Mouse (Mus musculus) hindbrain, embryonic 13.5 days (tissue): ENCODE measurements around the gene Pdss2. TPM values are rescaled to one million over a fixed set of nuclear protein-coding genes. Genes with fewer than 3 reads are reported as not detected.
A peak's percentile ranks its signal among the peaks of the same experiment; 100 is the strongest.

Experiments
- ATAC-seq: fragments of 200-750 bp; cut with Nextera tagmentation; 2 replicates; pipeline ENCODE4 v1.8.0; 2017; ENCODE audit warnings: moderate TSS enrichment; ENCODE audit not compliant: low FRiP score
- H3K27ac ChIP-seq: fragments of 300-500 bp; sonication (generic); 2 replicates; pipeline ENCODE4 v1.5.1; 2015; ENCODE audit warnings: inconsistent platforms, mild to moderate bottlenecking, moderate library complexity
- H3K27me3 ChIP-seq: fragments of 300-500 bp; sonication (generic); 2 replicates; pipeline ENCODE4 v1.6.1; 2015; ENCODE audit warnings: mild to moderate bottlenecking, inconsistent platforms
- H3K36me3 ChIP-seq: fragments of 300-500 bp; sonication (generic); 2 replicates; pipeline ENCODE4 v1.6.1; 2015; ENCODE audit warnings: mild to moderate bottlenecking, inconsistent platforms
- H3K4me1 ChIP-seq: fragments of 300-500 bp; sonication (generic); replicated peaks from 2 replicates; pipeline ENCODE4 v1.6.1; 2015; ENCODE audit warnings: inconsistent platforms
- H3K4me2 ChIP-seq: fragments of 300-500 bp; sonication (generic); 2 replicates; pipeline ENCODE4 v1.6.1; 2015; ENCODE audit warnings: inconsistent platforms, mild to moderate bottlenecking, moderate library complexity
- H3K4me3 ChIP-seq: fragments of 300-500 bp; sonication (generic); 2 replicates; pipeline ENCODE4 v1.5.1; 2015; ENCODE audit warnings: mild to moderate bottlenecking, inconsistent platforms
- H3K9ac ChIP-seq: fragments of 300-500 bp; sonication (generic); 2 replicates; pipeline ENCODE4 v1.6.1; 2015; ENCODE audit warnings: mild to moderate bottlenecking, inconsistent platforms
- H3K9me3 ChIP-seq: fragments of 300-500 bp; sonication (generic); 2 replicates; pipeline ENCODE4 v1.6.1; 2016; ENCODE audit warnings: inconsistent platforms
- WGBS: fragments of 180-500 bp; shearing (Covaris S2); methylation state at CpG from one replicate; pipeline ENCODE4 v1.1.7; 2015; 5-methylcytosine and 5-hydroxymethylcytosine counted together
- polyA plus RNA-seq: library from polyadenylated mRNA; unstranded; fragments of >200 nt; fragmentation: Nextera tagmentation; extraction: Ambion mirVana; gene quantifications from 2 replicates; pipeline ENCODE4 v1.2.1, GENCODE M21; 2015

Gene Pdss2
- polyA plus RNA-seq, 1 experiment from 2014 or later, result 16.0 TPM

DNA sequence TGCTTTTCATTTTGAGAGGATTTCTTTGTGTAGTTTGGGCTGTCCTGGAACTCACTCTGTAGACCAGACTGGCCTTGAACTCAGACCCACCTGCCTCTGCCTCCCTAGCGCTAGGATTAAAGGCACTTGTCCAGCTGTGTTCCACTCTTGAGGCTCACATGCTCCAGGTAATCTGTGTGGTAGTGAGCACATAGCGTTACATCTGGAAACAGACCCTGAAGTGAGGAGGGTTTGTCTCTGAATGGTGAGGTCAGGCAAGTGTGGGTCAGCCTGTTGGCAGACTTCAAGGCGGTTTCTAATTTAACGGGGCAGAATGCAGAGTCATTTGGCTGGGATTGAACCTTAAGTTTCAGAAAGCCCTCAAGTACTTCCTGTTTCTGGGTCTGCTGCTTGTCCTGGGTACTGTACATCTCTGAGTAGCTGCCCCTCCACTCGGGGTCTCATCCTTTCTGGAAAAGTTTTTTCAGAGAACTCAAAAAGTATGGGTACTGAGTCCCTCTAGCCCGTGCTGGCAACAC lies 264.5 kb downstream of the Pdss2 start:
- 94% methylated on average over 6 of the region's 6 CpGs for WGBS
- Histone ChIP-seq H3K27ac (no peak overlapping the region), H3K9me3 (no peaks in the 10 kb centered on the region), H3K4me2 (no peak overlapping the region), H3K36me3 (no peaks in the 10 kb centered on the region), H3K27me3 (no peaks in the 10 kb centered on the region), H3K9ac (no peak overlapping the region), H3K4me1 (peaks cover 41% of the 10 kb centered on the region), H3K4me3 (no peak overlapping the region)
- ATAC-seq, result no peak

GRCm38 (mm10) chr10:43487441-43488010 lies 266.2 kb downstream of the Pdss2 start:
- Histone ChIP-seq H3K9me3 (no peaks in the 10 kb centered on the region), H3K4me3 (no peak overlapping the region), H3K36me3 (no peaks in the 10 kb centered on the region), H3K9ac (no peak overlapping the region), H3K4me1 (peaks cover 25% of the 10 kb centered on the region), H3K4me2 (no peak overlapping the region), H3K27ac (no peak overlapping the region), H3K27me3 (no peaks in the 10 kb centered on the region)
- no peak for ATAC-seq
- WGBS, result 89% methylated on average over 3 of the region's 3 CpGs

DNA sequence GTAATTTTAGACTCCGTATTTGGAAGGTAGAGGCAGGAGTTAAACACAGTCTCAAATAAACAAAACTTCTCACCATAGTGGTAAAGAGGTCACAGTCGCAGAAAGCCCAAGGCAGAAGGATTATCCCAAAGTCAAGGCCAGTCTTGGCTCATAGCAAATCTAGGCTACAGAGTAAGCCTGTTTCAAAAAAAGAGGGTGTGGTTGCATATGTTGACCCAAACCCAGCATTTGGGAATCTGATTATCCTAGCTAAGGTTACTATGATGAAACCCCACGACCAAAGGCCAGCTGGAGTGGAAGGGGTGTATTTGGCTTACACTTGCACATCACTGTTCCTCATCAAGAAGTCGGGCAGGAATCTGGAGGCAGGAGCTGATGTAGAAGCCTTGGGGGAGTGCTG lies 267.0 kb downstream of the Pdss2 start:
- Histone ChIP-seq H3K9ac (no peak overlapping the region), H3K4me2 (no peak overlapping the region), H3K9me3 (no peaks in the 10 kb centered on the region), H3K36me3 (no peaks in the 10 kb centered on the region), H3K4me3 (no peak overlapping the region), H3K27me3 (no peaks in the 10 kb centered on the region), H3K4me1 (peaks cover 18% of the 10 kb centered on the region), H3K27ac (no peak overlapping the region)
- WGBS, result 81% methylated on average over 4 of the region's 4 CpGs
- no peak for ATAC-seq

- Histone ChIP-seq H3K27me3 (no peaks in the 10 kb centered on the region), H3K4me1 (0 out of 2 replicates have a peak, but pooled peaks cover 12% of the 10 kb centered on the region), H3K36me3 (peaks cover 2% of the 10 kb centered on the region; the same call in 1 of the 2 replicates), H3K9ac (no peak overlapping the region), H3K4me2 (no peak overlapping the region), H3K27ac (no peak overlapping the region), H3K4me3 (no peak overlapping the region), H3K9me3 (no peaks in the 10 kb centered on the region)
- WGBS, result 93% methylated on average over 7 of the region's 7 CpGs
- no peak for ATAC-seq
These were observed 267.9 kb downstream of the Pdss2 start for GRCm38 (mm10) chr10:43489139-43489538.

DNA sequence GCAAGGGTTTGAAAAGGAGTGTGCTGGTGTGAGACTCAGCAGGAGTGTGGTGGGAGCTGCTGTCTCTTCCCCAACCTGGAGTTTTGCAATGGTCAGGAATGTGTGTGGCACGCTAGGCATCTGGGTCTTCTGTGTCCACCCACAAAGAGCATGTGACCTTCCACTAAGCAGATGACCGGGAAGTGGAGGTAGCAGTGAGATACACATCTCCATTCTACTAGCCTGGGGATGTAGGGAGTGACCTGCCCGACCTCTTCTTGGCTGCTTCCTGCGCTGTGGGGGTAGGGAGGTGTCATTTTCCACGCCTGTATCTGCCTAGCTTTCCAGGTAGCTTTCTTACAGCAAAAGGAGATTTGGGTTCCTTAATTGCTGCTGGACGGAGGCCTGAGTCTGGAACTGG lies 268.3 kb downstream of the Pdss2 start:
- Histone ChIP-seq H3K4me3 (no peak overlapping the region), H3K4me1 (0 out of 2 replicates have a peak, but pooled peaks cover 12% of the 10 kb centered on the region), H3K36me3 (peaks cover 6% of the 10 kb centered on the region), H3K9ac (no peak overlapping the region), H3K4me2 (no peak overlapping the region), H3K27me3 (no peaks in the 10 kb centered on the region), H3K27ac (no peak overlapping the region), H3K9me3 (no peaks in the 10 kb centered on the region)
- no peak for ATAC-seq
- WGBS, result 68% methylated on average over 6 of the region's 6 CpGs

DNA sequence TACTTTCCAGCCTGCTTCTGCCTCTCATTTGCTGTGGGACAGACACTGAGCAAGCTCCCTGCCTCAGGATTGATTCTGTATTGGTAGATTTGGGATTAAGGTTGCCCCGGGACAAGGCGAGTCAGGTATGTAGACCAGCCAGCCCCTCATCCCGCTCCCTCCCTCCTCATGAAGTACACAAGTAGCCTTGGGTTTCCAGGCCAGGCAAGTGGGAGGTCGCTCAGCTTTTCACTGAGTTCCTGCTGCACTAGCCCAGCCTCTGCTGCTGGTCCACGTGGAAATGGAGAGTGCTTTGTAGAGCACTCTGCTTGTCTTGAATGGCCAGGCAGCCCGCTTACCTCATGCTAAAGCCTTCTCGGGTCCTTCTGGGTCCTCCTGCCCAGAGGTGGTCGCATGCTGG lies 268.7 kb downstream of the Pdss2 start:
- Histone ChIP-seq H3K9me3 (no peaks in the 10 kb centered on the region), H3K4me1 (0 out of 2 replicates have a peak, but pooled peaks cover 12% of the 10 kb centered on the region), H3K27ac (no peak overlapping the region), H3K27me3 (no peaks in the 10 kb centered on the region), H3K4me2 (no peak overlapping the region), H3K4me3 (no peak overlapping the region), H3K9ac (no peak overlapping the region), H3K36me3 (peaks cover 11% of the 10 kb centered on the region)
- WGBS, result 78% methylated on average over 8 of the region's 8 CpGs
- ATAC-seq, result no peak

DNA sequence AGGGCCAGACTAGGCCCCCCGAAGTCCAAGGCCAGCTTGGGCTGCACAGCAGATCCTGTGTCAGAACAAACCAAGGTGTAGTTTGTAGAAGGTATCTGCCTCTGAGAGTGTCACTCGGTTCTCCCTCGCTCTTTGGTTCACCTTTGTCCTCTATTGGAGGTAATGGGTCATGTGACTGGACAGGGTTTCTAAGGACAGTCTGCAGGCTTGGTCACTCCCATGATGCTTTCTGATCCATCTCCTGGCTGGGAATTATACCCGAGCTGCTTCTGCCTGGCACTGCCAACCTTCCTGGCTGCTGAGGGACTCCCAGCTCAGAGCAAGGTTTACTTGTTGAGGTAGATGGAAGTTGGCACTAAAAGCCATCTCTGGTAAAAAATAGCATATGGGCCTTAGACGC lies 269.6 kb downstream of the Pdss2 start:
- no peaks in the 10 kb centered on the region for H3K27me3 ChIP-seq
- no peaks in the 10 kb centered on the region for H3K9me3 ChIP-seq
- peaks cover 19% of the 10 kb centered on the region for H3K36me3 ChIP-seq
- no peak overlapping the region for H3K9ac ChIP-seq
- 85% methylated on average over 5 of the region's 5 CpGs for WGBS
- H3K4me1 ChIP-seq, result 0 out of 2 replicates have a peak, but pooled peaks cover 12% of the 10 kb centered on the region
- no peak overlapping the region for H3K4me2 ChIP-seq
- no peak for ATAC-seq
- no peak overlapping the region for H3K4me3 ChIP-seq
- no peak overlapping the region for H3K27ac ChIP-seq

DNA sequence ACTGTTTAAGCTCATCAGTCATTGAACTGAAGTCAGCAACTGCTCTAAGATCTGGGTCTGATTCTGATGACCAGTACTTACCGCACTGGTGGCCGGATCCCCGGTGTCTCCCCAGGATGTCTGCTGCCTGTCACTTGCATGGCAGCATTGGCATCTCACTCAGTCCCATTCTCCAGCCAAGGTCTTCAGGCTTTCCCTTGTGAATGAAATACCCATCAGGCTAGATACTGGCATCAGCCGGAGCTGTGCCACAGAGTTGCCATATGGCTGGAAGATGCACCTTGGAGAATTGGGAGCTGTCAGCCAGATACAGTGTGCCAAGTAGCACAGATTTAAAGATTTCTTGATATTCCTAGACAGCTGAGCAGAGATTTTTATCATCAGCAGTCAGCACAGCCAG lies 281.3 kb downstream of the Pdss2 start:
- Histone ChIP-seq H3K9ac (no peak overlapping the region), H3K4me3 (no peak overlapping the region), H3K27ac (0 out of 2 replicates have a peak overlapping the region, but pooled peaks have one; percentile 30), H3K9me3 (no peaks in the 10 kb centered on the region), H3K27me3 (no peaks in the 10 kb centered on the region), H3K36me3 (peaks cover 51% of the 10 kb centered on the region), H3K4me1 (no peaks in the 10 kb centered on the region), H3K4me2 (no peak overlapping the region)
- WGBS, result 91% methylated on average over 4 of the region's 4 CpGs
- 0 out of 2 replicates have a peak, but pooled peaks have one; percentile 37 for ATAC-seq

GRCm38 (mm10) chr10:43504291-43504690 lies 283.0 kb downstream of the Pdss2 start:
- no peaks in the 10 kb centered on the region for H3K4me1 ChIP-seq
- H3K4me2 ChIP-seq, result no peak overlapping the region
- H3K9me3 ChIP-seq, result no peaks in the 10 kb centered on the region
- H3K36me3 ChIP-seq, result peaks cover 41% of the 10 kb centered on the region
- no peak overlapping the region for H3K27ac ChIP-seq
- no peak overlapping the region for H3K9ac ChIP-seq
- no peak overlapping the region for H3K4me3 ChIP-seq
- WGBS, result 73% methylated on average over 1 of the region's 1 CpGs
- no peak for ATAC-seq
- no peaks in the 10 kb centered on the region for H3K27me3 ChIP-seq

GRCm38 (mm10) chr10:43507051-43507450 lies 285.8 kb downstream of the Pdss2 start:
- Histone ChIP-seq H3K4me3 (no peak overlapping the region), H3K9ac (no peak overlapping the region), H3K9me3 (no peaks in the 10 kb centered on the region), H3K27me3 (no peaks in the 10 kb centered on the region), H3K4me1 (no peaks in the 10 kb centered on the region), H3K36me3 (peaks cover 49% of the 10 kb centered on the region), H3K4me2 (no peak overlapping the region), H3K27ac (no peak overlapping the region)
- no peak for ATAC-seq
- 81% methylated on average over 4 of the region's 4 CpGs for WGBS

DNA sequence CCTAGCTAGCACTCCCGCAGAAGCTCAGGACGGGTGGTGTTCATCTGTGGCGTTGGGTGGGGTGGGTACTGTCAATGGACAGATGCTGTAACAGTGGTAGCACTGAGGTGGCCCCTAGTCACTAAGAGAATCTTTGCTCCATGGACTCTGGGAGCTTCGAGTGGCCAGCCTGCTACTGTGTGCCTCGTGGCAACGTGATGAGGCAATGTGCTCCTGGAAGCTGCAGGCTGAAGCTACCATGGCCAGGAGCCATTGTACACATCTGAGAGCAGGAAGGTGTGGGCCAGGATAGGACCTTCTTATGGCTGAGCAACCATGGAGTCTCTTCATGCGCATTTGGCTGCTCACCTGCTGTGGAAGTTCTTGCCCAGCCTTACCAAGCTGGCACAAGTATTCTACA lies 287.9 kb downstream of the Pdss2 start:
- peaks cover 56% of the 10 kb centered on the region for H3K36me3 ChIP-seq
- H3K9ac ChIP-seq, result no peak overlapping the region
- H3K4me2 ChIP-seq, result no peak overlapping the region
- no peak overlapping the region for H3K4me3 ChIP-seq
- no peaks in the 10 kb centered on the region for H3K4me1 ChIP-seq
- no peak overlapping the region for H3K27ac ChIP-seq
- no peak for ATAC-seq
- 99% methylated on average over 7 of the region's 7 CpGs for WGBS
- H3K9me3 ChIP-seq, result no peaks in the 10 kb centered on the region
- H3K27me3 ChIP-seq, result no peaks in the 10 kb centered on the region

- Histone ChIP-seq H3K36me3 (peaks cover 47% of the 10 kb centered on the region), H3K27ac (no peak overlapping the region), H3K4me1 (peaks cover 4% of the 10 kb centered on the region; the same call in 1 of the 2 replicates), H3K9me3 (no peaks in the 10 kb centered on the region), H3K9ac (no peak overlapping the region), H3K27me3 (no peaks in the 10 kb centered on the region), H3K4me3 (no peak overlapping the region), H3K4me2 (no peak overlapping the region)
- no peak for ATAC-seq
- WGBS, result 98% methylated on average over 10 of the region's 10 CpGs
These were observed 291.7 kb downstream of the Pdss2 start for GRCm38 (mm10) chr10:43512976-43513375.
